Mouse (Mus musculus) forebrain, embryonic 11.5 days (tissue): Measurements from ENCODE around the gene 4931406P16Rik. TPM values are rescaled to one million over a fixed set of nuclear protein-coding genes. Genes with fewer than 3 reads are reported as not detected.
"Not testable (repeated sequence)": the region's sequence is repeated elsewhere in the genome, so short reads cannot be mapped to it uniquely, and the experiment has no call there.

Experiments
- ATAC-seq: fragments of 200-750 bp; cut with Nextera tagmentation; replicated peaks from 2 replicates; pipeline ENCODE4 v1.8.0; 2017; ENCODE audit warnings: moderate TSS enrichment; ENCODE audit not compliant: low FRiP score
- DNase-seq: peaks from one replicate; pipeline ENCODE4 v3.0.0-alpha.2; 2017; ENCODE audit warnings: low spot score
- H3K27ac ChIP-seq: fragments of 300-500 bp; sonication (generic); 2 replicates; pipeline ENCODE4 v1.5.1; 2014; ENCODE audit warnings: low read depth, low read length
- H3K27me3 ChIP-seq: fragments of 300-500 bp; sonication (generic); 2 replicates; pipeline ENCODE4 v1.6.1; 2014; ENCODE audit warnings: mild to moderate bottlenecking, low read length, mixed read lengths; ENCODE audit not compliant: control insufficient read depth, insufficient read depth
- H3K36me3 ChIP-seq: fragments of 300-500 bp; sonication (generic); 2 replicates; pipeline ENCODE4 v1.6.1; 2014; ENCODE audit warnings: mild to moderate bottlenecking, low read length, moderate library complexity, mixed read lengths; ENCODE audit not compliant: control insufficient read depth, insufficient read depth
- H3K4me1 ChIP-seq: fragments of 300-500 bp; sonication (generic); replicated peaks from 2 replicates; pipeline ENCODE4 v1.6.1; 2014; ENCODE audit warnings: low read length, mixed read lengths; ENCODE audit not compliant: control insufficient read depth, insufficient read depth
- H3K4me2 ChIP-seq: fragments of 300-500 bp; sonication (generic); 2 replicates; pipeline ENCODE4 v1.6.1; 2014; ENCODE audit warnings: low read depth, mild to moderate bottlenecking, low read length, moderate library complexity, mixed read lengths; ENCODE audit not compliant: severe bottlenecking
- H3K4me3 ChIP-seq: fragments of 300-500 bp; sonication (generic); 2 replicates; pipeline ENCODE4 v1.5.1; 2014; ENCODE audit warnings: low read depth, low read length
- H3K9ac ChIP-seq: fragments of 300-500 bp; sonication (generic); 2 replicates; pipeline ENCODE4 v1.6.1; 2014; ENCODE audit warnings: low read length
- H3K9me3 ChIP-seq: fragments of 300-500 bp; sonication (generic); 2 replicates; pipeline ENCODE4 v1.6.1; 2016; ENCODE audit warnings: low read length, mixed read lengths; ENCODE audit not compliant: control insufficient read depth
- WGBS: fragments of 180-500 bp; shearing (Covaris S2); extraction: QIAGEN DNeasy Blood & Tissue Kit; methylation state at CpG from one replicate; pipeline ENCODE4 v1.1.7; 2014; 5-methylcytosine and 5-hydroxymethylcytosine counted together
- polyA plus RNA-seq: library from polyadenylated mRNA; unstranded; fragments of >200 nt; fragmentation: Nextera tagmentation; extraction: Ambion mirVana; gene quantifications from 2 replicates; pipeline ENCODE4 v1.2.1, GENCODE M21; 2014

The 4931406P16Rik gene
- polyA plus RNA-seq, 1 experiment from 2014 or later: 32.7 TPM

DNA sequence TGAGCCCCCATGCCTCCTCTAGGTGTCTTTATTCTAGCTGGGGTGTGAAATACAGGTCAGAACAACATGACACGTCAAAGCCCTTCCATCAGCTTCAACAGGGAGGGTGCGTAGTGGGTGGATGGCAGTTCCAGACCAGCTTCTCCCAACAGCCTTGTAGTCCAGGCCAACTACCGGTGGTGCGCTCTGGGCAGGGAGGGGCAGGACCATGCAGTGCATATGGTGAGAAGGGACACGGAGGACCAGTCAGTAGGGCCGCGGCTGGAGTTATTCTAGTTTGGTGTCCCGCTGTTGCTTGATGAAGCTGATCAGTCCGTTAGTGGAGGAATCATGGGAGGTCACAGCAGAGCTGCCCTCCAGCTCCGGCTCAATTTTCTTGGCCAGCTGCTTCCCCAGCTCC, 111.2 kb downstream of the 4931406P16Rik start:
- 92% methylated on average over 9 of the region's 10 CpGs for WGBS
- DNase-seq, H3K4me3 ChIP-seq, H3K9ac ChIP-seq, ATAC-seq, H3K27ac ChIP-seq, H3K27me3 ChIP-seq, H3K4me1 ChIP-seq, H3K4me2 ChIP-seq, H3K9me3 ChIP-seq: not testable (repeated sequence)
- H3K36me3 ChIP-seq: peaks cover 34% of the 10 kb centered on the region

DNA sequence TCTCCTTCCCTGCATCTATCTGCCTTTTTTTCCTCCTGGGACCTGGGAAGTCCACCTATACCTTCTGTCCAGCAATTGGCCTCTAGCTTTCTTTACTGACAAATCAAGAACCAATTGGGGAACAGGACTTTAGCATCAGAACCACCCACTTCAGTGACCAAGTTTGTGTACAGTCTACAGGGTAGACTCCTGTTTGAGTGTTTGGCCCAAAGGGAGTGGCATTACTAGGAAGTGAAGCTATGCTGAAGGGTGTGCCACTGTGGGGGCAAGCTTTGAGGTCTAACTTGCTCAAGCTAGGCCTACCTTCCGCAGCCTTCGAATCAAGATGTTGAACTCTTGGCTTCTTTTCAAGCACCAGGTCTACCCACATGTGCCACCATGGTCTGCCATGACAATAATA, 112.5 kb downstream of the 4931406P16Rik start:
- H3K4me2 ChIP-seq: no peak overlapping the region
- H3K9ac ChIP-seq: no peak overlapping the region
- H3K27ac ChIP-seq: no peak overlapping the region
- WGBS: 99% methylated on average over 2 of the region's 2 CpGs
- peaks cover 30% of the 10 kb centered on the region for H3K36me3 ChIP-seq
- no peaks in the 10 kb centered on the region for H3K9me3 ChIP-seq
- DNase-seq (no peak), ATAC-seq (no peak)
- no peak overlapping the region for H3K4me3 ChIP-seq
- H3K27me3 ChIP-seq: no peaks in the 10 kb centered on the region
- H3K4me1 ChIP-seq: no peaks in the 10 kb centered on the region; the same call in 1 of the 2 replicates

DNA sequence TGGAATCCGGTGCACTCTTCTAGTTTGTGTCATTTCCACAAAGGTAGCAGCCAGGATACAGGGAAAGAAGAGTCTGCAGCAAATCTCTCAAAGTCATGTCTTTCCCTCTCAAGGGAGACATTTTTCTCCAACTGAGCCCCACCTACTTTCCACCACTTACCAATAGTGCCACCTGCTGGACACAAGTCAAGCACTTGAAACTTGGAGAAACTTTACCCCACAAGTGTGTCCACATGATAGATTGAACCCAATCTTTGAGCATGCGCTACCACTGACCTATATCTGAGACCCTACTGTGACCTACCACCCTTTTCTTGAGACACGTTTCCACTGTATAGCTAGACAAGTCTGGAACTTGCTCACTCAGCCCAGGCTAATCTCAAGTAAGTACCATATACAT, 115.0 kb downstream of the 4931406P16Rik start:
- H3K36me3 ChIP-seq: peaks cover 17% of the 10 kb centered on the region; the same call in 1 of the 2 replicates
- H3K27me3 ChIP-seq: no peaks in the 10 kb centered on the region
- DNase-seq: no peak
- ATAC-seq: no peak
- H3K4me1 ChIP-seq: no peaks in the 10 kb centered on the region; the same call in 1 of the 2 replicates
- WGBS: 48% methylated on average over 3 of the region's 3 CpGs
- no peak overlapping the region for H3K4me3 ChIP-seq
- no peak overlapping the region for H3K9ac ChIP-seq
- no peak overlapping the region for H3K4me2 ChIP-seq
- H3K27ac ChIP-seq: no peak overlapping the region
- H3K9me3 ChIP-seq: no peaks in the 10 kb centered on the region

DNA sequence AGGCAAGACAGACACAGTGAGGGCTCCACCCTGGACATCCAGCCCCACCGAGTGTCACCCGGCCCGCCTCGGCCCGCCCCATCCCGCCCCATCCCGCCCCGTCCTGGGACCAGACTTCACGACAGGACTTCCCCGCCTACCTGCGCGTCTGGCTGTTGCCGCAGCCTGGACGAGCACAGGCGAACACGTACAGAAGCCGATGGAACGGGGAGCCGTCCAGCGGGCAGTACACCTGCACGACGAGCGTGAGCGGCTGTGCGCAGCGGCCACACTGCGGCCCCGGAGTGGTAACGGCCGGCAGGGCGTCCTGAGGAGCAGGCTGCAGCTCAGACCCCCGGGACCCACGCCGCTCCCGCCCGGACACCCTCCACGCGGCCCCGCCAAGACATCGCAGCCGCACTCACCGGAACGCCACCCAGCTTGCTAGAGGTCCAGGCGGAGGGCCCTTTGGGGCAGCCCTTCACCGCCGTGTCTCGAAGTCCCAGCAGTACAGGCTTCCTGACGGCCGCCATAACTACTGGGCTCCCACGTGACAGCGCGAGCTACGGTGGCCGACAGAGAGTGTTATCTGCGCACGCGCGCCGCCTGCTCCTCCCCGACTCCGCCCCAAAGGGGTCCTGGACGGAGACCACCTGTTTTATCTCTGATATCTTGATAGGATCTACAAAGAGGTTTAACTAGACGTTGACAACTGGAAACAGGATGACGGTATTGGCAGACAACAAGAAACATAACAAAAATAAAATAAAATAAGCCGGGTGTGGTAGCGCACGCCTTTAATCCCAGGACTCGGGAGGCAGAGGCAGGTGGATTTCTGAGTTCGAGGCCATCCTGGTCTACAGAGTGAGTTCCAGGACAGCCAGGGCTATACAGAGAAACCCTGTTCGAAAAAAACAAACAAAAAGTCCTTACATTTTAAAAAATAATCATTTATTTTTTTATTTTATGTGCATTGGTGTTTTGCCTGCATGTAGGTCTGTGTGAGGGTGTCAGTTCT, 116.9 kb downstream of the 4931406P16Rik start, which contains the start of gene Pdcd2l:
Gene Pdcd2l (minus strand): TSS at position 530 of the 997 bp plus-strand sequence.
- peak within 1 kb of the TSS; percentile 88 for H3K9ac ChIP-seq
- no peaks in the 10 kb centered on the region; the same call in 1 of the 2 replicates for H3K4me1 ChIP-seq
- peaks cover 10% of the 10 kb centered on the region; the same call in 1 of the 2 replicates for H3K36me3 ChIP-seq
- H3K9me3 ChIP-seq: no peaks in the 10 kb centered on the region
- no peaks in the 10 kb centered on the region for H3K27me3 ChIP-seq
- H3K27ac ChIP-seq: no peak within 1 kb of the TSS
- H3K4me2 ChIP-seq: peak within 1 kb of the TSS; percentile 56
- 4% methylated on average over 70 of the region's 70 CpGs for WGBS
- DNase-seq: peak; percentile 95
- peak within 1 kb of the TSS; percentile 97 for H3K4me3 ChIP-seq
- ATAC-seq: peak; percentile 96

DNA sequence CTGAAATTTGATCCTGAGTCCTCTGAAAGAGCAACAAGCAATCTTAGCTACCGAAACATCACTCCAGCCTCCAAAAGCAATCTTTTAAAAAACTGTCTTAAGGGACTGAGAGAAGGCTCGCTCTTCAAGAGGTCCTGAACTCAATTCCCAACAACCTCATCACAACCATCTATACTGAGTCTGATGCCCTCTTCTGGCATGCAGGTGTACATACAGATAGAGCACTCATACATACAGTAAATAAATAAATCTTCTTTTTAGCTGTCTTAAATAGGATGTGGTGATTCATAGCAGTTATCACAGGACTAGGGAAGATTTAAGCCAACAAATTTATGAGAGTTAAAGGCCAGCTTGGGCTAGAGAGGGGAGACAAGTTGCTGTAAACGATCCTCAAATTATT, 117.7 kb downstream of the 4931406P16Rik start:
- Histone ChIP-seq H3K27me3 (no peaks in the 10 kb centered on the region), H3K27ac (no peak overlapping the region), H3K9me3 (no peaks in the 10 kb centered on the region), H3K36me3 (peaks cover 4% of the 10 kb centered on the region; the same call in 1 of the 2 replicates), H3K9ac (peak overlapping the region; percentile 88), H3K4me2 (peak overlapping the region; percentile 56), H3K4me1 (no peaks in the 10 kb centered on the region; the same call in 1 of the 2 replicates), H3K4me3 (peak overlapping the region; percentile 97)
- WGBS: 54% methylated on average over 3 of the region's 3 CpGs
- DNase-seq (no peak), ATAC-seq (no peak; the same call in 1 of the 2 replicates)

DNA sequence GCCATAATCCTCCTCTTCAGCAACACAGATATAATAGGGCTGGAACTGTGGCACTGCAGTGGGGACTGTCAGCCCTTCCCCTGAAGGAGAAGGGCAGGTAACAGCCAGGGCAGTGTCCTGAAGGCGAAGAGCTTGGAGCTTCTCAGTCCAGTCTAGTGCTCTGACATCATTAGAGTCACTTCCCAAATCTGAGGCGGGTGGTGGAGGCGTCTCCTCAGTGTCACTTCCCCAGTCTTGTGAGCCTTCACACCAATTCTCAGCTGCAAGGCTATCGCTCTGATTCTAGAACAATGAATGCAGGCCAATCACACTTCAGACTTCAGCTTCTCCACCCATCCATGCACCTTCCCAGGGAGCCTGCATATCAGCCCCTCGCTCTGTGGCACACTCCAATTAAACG, 120.5 kb downstream of the 4931406P16Rik start:
- H3K27me3 ChIP-seq: no peaks in the 10 kb centered on the region
- 93% methylated on average over 6 of the region's 6 CpGs for WGBS

DNA sequence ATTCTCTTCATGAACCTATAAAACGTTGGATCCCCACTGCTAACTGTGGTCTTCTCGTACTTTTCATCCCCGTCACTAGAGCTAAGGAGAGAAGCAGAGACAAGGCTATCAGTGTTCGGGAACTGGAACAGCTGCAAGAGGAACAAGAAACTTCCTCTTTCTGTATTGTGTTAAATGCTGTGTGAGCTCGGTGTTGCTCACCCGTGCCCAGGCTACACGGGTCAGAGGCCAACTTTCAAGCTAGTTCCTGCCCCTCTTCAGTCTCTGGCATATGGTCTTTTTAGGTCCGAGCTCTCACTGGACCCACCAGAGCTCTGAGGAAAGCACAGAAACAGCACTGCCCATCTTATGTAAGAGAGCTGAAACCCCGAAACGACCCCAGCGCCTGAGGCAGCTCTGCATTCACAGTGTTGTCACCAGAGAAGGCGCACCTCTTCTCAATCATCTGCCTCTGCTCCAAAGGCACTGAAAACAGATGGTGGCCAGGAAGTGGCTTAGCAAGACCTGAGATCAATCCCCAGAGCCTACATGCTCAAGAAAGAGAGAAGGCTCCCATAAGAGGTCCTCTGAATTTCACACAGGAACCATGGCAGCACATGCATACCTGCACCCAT, 123.9 kb downstream of the 4931406P16Rik start:
- WGBS: 92% methylated on average over 12 of the region's 12 CpGs
- H3K4me3 ChIP-seq: no peak overlapping the region
- no peaks in the 10 kb centered on the region for H3K27me3 ChIP-seq
- DNase-seq: no peak
- no peak overlapping the region for H3K9ac ChIP-seq
- no peaks in the 10 kb centered on the region for H3K4me1 ChIP-seq
- no peak for ATAC-seq
- no peak overlapping the region for H3K4me2 ChIP-seq
- H3K9me3 ChIP-seq: no peaks in the 10 kb centered on the region
- H3K27ac ChIP-seq: no peak overlapping the region
- peaks cover 9% of the 10 kb centered on the region; the same call in 1 of the 2 replicates for H3K36me3 ChIP-seq

More for the DNA sequence above, 120.5 kb downstream of the 4931406P16Rik start:
- H3K4me2 ChIP-seq: no peak overlapping the region
- no peak overlapping the region for H3K9ac ChIP-seq
- H3K4me3 ChIP-seq: no peak overlapping the region
- peaks cover 4% of the 10 kb centered on the region; the same call in 1 of the 2 replicates for H3K36me3 ChIP-seq
- no peaks in the 10 kb centered on the region; the same call in 1 of the 2 replicates for H3K4me1 ChIP-seq
- no peak for DNase-seq
- ATAC-seq: no peak
- H3K27ac ChIP-seq: no peak overlapping the region
- no peaks in the 10 kb centered on the region for H3K9me3 ChIP-seq
